Mouse (Mus musculus): ENCODE results near the gene Fcor. TPM values are rescaled to one million over a fixed set of nuclear protein-coding genes. Genes with fewer than 3 reads are reported as not detected.

The Fcor gene
- polyA plus RNA-seq, 1 experiment from 2014 or later: 8.3 TPM

DNA sequence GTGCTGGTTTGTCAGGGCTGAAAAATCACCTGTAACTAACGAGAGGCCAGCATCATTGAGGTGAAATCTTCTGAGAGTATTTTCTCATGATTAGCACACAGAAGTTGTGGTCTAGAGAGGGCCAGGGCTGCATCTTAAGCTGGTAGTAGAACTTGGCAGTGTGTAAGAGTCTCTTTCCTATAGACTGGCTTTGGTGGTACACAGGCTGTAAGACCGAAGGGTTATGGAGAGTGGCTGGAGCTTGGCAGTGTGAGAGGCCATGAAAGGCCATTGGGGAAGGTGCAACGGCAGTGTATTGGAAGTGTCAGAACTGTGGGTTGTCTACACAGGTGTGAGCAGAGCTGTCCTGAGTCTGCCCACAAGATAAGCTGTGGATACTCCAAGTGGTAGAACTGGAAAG lies 38.1 kb upstream of the Fcor start:
- H3K9ac ChIP-seq (ENCODE audit: low read depth, low read length): no peak overlapping the region
- H3K27ac ChIP-seq: no peak overlapping the region
- no peaks in the 10 kb centered on the region for H3K4me1 ChIP-seq (replicated peaks; ENCODE audit: insufficient read depth, low read length)
- DNase-seq (ENCODE audit: low spot score) (no peak), ATAC-seq (replicated peaks; ENCODE audit: low FRiP score, low read depth) (no peak)
- H3K36me3 ChIP-seq (ENCODE audit: insufficient read depth, low read length): no peaks in the 10 kb centered on the region
- H3K9me3 ChIP-seq (replicated peaks; ENCODE audit: low read length): no peaks in the 10 kb centered on the region
- no peak overlapping the region for H3K4me3 ChIP-seq (replicated peaks; ENCODE audit: low read depth, low read length)
- 75% methylated on average over 3 of the region's 3 CpGs for WGBS
- no peaks in the 10 kb centered on the region for H3K27me3 ChIP-seq (ENCODE audit: insufficient read depth, low read length)
- no peak overlapping the region for H3K4me2 ChIP-seq (ENCODE audit: low read length)
- TF ChIP-seq CTCF (IDR thresholded peaks at IDR 0.05; ENCODE audit: low read depth): no peak

DNA sequence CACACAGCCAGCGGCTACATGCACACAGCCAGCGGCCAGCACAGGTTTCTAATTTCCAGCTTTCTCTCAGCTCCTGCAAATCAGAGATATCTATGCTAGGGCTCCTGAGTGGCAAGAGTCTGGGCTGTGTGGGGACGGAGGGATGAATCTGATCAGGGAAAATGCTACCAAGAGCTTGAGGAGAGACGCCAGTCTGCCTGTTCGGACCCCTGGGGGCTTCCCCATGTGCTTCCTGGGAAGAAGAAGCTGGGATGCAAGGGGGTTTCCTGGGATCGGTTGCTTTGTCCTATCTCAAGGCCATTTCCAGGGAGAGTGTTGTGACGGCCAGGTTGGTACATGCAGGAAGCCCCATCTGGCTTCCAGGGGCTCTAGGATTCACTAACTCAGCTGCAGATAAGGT lies 35.4 kb upstream of the Fcor start:
- no peak for TF ChIP-seq CTCF (IDR thresholded peaks at IDR 0.05; ENCODE audit: low read depth)
- no peak for ATAC-seq (replicated peaks; ENCODE audit: low FRiP score, low read depth)

DNA sequence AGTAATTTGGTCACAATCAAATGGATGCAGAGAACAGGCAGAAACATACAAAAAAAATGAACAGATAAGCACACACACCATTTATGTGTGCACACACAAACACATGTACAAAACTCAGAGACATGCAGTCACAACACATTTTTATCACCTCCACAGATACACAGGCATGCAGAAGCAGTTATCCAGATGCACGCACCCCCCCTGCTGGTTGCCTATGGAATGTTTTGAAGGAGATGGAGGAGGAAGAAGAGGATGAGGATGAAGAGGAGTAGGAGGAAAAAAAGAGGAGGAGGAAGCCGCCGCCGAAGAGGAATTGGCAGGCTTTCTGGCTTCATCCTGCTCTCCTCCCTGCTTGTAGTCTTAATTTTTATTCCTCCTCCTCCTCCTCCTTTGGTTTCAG lies 33.5 kb upstream of the Fcor start:
- no peak for DNase-seq (ENCODE audit: low spot score)
- TF ChIP-seq CTCF (IDR thresholded peaks at IDR 0.05; ENCODE audit: low read depth): peak; percentile 58
- Histone ChIP-seq H3K27me3 (ENCODE audit: insufficient read depth, low read length) (no peaks in the 10 kb centered on the region), H3K4me1 (replicated peaks; ENCODE audit: insufficient read depth, low read length) (no peaks in the 10 kb centered on the region), H3K4me3 (replicated peaks; ENCODE audit: low read depth, low read length) (no peak overlapping the region), H3K9ac (ENCODE audit: low read depth, low read length) (no peak overlapping the region), H3K27ac (no peak overlapping the region), H3K9me3 (replicated peaks; ENCODE audit: low read length) (no peaks in the 10 kb centered on the region), H3K36me3 (ENCODE audit: insufficient read depth, low read length) (no peaks in the 10 kb centered on the region), H3K4me2 (ENCODE audit: low read length) (no peak overlapping the region)
- WGBS: 47% methylated on average over 4 of the region's 4 CpGs
- ATAC-seq (replicated peaks; ENCODE audit: low FRiP score, low read depth): no peak

More for the DNA sequence above, 35.4 kb upstream of the Fcor start:
- Histone ChIP-seq H3K36me3 (ENCODE audit: insufficient read depth, low read length) (no peaks in the 10 kb centered on the region), H3K4me1 (replicated peaks; ENCODE audit: insufficient read depth, low read length) (no peaks in the 10 kb centered on the region), H3K4me2 (ENCODE audit: low read length) (no peak overlapping the region), H3K9ac (ENCODE audit: low read depth, low read length) (no peak overlapping the region), H3K4me3 (replicated peaks; ENCODE audit: low read depth, low read length) (no peak overlapping the region), H3K9me3 (replicated peaks; ENCODE audit: low read length) (no peaks in the 10 kb centered on the region), H3K27ac (no peak overlapping the region), H3K27me3 (ENCODE audit: insufficient read depth, low read length) (no peaks in the 10 kb centered on the region)
- WGBS: 72% methylated on average over 7 of the region's 7 CpGs
- DNase-seq (ENCODE audit: low spot score): no peak

DNA sequence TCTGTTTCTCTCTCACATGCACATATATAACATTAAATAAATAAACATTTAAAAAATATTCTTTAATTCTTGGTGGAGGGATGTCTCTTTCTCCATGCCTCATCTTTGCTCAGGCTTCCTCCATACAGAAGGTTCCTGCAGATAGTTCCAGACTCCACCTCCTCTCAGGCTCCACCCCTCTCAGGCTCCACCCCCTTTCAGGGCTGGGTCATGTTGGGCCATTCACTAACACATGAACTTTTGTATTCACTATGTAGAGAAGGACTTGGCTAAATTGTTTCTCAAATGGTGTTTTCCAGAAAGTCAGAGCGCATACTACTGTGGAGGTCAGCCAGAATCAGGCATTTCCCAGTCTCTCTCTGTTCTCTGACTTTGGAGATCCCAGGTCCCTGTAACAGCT lies 29.3 kb upstream of the Fcor start:
- 98% methylated on average over 1 of the region's 1 CpGs for WGBS
- ATAC-seq (replicated peaks; ENCODE audit: low FRiP score, low read depth) (no peak), DNase-seq (ENCODE audit: low spot score) (no peak)
- Histone ChIP-seq H3K4me2 (ENCODE audit: low read length) (no peak overlapping the region), H3K4me3 (replicated peaks; ENCODE audit: low read depth, low read length) (no peak overlapping the region), H3K36me3 (ENCODE audit: insufficient read depth, low read length) (no peaks in the 10 kb centered on the region), H3K9ac (ENCODE audit: low read depth, low read length) (no peak overlapping the region), H3K9me3 (replicated peaks; ENCODE audit: low read length) (no peaks in the 10 kb centered on the region), H3K4me1 (replicated peaks; ENCODE audit: insufficient read depth, low read length) (no peaks in the 10 kb centered on the region), H3K27ac (no peak overlapping the region), H3K27me3 (ENCODE audit: insufficient read depth, low read length) (no peaks in the 10 kb centered on the region)
- no peak for TF ChIP-seq CTCF (IDR thresholded peaks at IDR 0.05; ENCODE audit: low read depth)

DNA sequence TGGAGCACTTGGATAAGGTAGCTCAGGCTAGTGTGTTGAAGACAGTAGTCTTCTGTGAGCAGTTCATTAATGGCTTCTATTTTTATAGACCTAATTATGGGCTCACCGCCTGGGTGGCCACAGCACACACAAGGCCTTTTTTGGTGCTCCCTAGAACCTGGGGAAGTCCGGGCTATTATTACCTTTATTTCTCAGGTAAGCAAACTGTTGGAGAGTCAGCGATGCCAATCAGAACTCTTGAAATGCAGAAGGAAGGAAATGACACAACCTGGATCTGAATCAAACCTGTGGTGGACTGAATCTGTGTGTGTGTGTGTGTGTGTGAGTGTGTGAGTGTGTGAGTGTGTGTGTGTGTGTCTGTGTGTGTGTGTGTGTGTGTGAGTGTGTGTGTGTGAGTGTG lies 22.0 kb upstream of the Fcor start, which contains the start of gene Fcer2a:
Gene Fcer2a, minus strand, starts transcription at position 55 of the 400 bp plus-strand sequence.
- Histone ChIP-seq H3K4me3 (replicated peaks; ENCODE audit: low read depth, low read length) (no peak within 1 kb of the TSS), H3K9me3 (replicated peaks; ENCODE audit: low read length) (no peaks in the 10 kb centered on the region), H3K9ac (ENCODE audit: low read depth, low read length) (no peak within 1 kb of the TSS), H3K4me1 (replicated peaks; ENCODE audit: insufficient read depth, low read length) (no peaks in the 10 kb centered on the region), H3K36me3 (ENCODE audit: insufficient read depth, low read length) (no peaks in the 10 kb centered on the region), H3K4me2 (ENCODE audit: low read length) (no peak within 1 kb of the TSS), H3K27me3 (ENCODE audit: insufficient read depth, low read length) (no peaks in the 10 kb centered on the region), H3K27ac (no peak within 1 kb of the TSS)
- TF ChIP-seq CTCF (IDR thresholded peaks at IDR 0.05; ENCODE audit: low read depth): no peak
- no peak for DNase-seq (ENCODE audit: low spot score)
- ATAC-seq (replicated peaks; ENCODE audit: low FRiP score, low read depth): no peak
- WGBS: 66% methylated on average over 3 of the region's 3 CpGs

DNA sequence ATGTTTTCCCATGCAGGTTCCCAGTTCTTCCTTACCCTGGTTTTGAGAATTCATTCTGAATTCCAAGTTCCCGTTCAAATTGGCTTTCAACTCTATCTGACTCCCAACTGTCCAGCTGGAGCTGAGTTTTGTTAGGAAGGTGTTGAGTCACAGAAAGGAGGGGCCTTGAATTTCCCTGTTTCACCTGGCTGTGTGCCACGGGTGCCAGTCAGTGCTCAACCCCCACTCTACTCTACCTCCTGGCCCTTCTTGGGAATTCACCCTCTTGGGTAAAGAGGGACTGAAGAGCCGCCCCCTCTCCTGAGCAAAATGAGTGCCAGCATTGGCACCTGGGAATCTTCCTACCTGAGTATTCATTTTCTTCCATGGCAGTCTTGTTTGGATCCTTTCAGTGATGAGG lies 18.6 kb upstream of the Fcor start:
- no peaks in the 10 kb centered on the region for H3K36me3 ChIP-seq (ENCODE audit: insufficient read depth, low read length)
- no peak overlapping the region for H3K9ac ChIP-seq (ENCODE audit: low read depth, low read length)
- H3K27ac ChIP-seq: no peak overlapping the region
- H3K9me3 ChIP-seq (replicated peaks; ENCODE audit: low read length): no peaks in the 10 kb centered on the region
- ATAC-seq (replicated peaks; ENCODE audit: low FRiP score, low read depth): no peak
- H3K4me1 ChIP-seq (replicated peaks; ENCODE audit: insufficient read depth, low read length): no peaks in the 10 kb centered on the region
- H3K27me3 ChIP-seq (ENCODE audit: insufficient read depth, low read length): no peaks in the 10 kb centered on the region
- no peak overlapping the region for H3K4me3 ChIP-seq (replicated peaks; ENCODE audit: low read depth, low read length)
- 81% methylated on average over 3 of the region's 3 CpGs for WGBS
- no peak for TF ChIP-seq CTCF (IDR thresholded peaks at IDR 0.05; ENCODE audit: low read depth)
- no peak for DNase-seq (ENCODE audit: low spot score)
- no peak overlapping the region for H3K4me2 ChIP-seq (ENCODE audit: low read length)

DNA sequence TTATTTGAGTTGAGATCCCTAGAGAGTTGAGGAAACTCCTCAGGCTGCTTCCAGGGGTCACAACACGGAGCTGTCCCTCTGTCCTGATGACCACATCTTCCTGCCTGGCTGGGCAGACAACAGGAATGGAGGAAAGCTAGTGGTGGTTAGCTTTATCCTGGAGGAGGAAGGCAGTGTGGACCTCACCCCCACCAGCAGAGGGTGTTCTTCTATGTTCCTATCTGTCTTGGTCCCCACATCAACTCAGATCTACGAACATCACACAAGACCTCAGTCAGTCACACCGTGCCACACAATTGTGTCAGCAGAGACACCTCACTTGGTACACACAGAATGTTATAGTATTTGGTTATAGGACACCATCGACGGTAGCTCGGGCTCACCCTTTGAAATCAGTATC lies 15.4 kb upstream of the Fcor start:
- ATAC-seq (replicated peaks; ENCODE audit: low FRiP score, low read depth) (no peak), DNase-seq (ENCODE audit: low spot score) (no peak)
- no peaks in the 10 kb centered on the region for H3K27me3 ChIP-seq (ENCODE audit: insufficient read depth, low read length)
- H3K9me3 ChIP-seq (replicated peaks; ENCODE audit: low read length): no peaks in the 10 kb centered on the region
- WGBS: 79% methylated on average over 6 of the region's 6 CpGs
- H3K36me3 ChIP-seq (ENCODE audit: insufficient read depth, low read length): no peaks in the 10 kb centered on the region
- no peaks in the 10 kb centered on the region for H3K4me1 ChIP-seq (replicated peaks; ENCODE audit: insufficient read depth, low read length)
- H3K4me2 ChIP-seq (ENCODE audit: low read length): no peak overlapping the region
- H3K27ac ChIP-seq: no peak overlapping the region
- H3K9ac ChIP-seq (ENCODE audit: low read depth, low read length): no peak overlapping the region
- TF ChIP-seq CTCF (IDR thresholded peaks at IDR 0.05; ENCODE audit: low read depth): no peak
- no peak overlapping the region for H3K4me3 ChIP-seq (replicated peaks; ENCODE audit: low read depth, low read length)

Measured in kidney, postnatal 0 days (tissue).